Mouse (Mus musculus) T-helper 1 cell (primary cell): ENCODE results near the gene Prkag2.
"Not testable (repeated sequence)": the region's sequence is repeated elsewhere in the genome, so short reads cannot be mapped to it uniquely, and the experiment has no call there.

Experiments
- in situ Hi-C: fragments of 300-600 bp; cut with MboI, MseI; formaldehyde crosslinking; loops from one replicate; pipeline ENCODE4 v1.15.1; 2025; ENCODE audit warnings: high pct_unique_total_duplicates

Prkag2 gene

DNA sequence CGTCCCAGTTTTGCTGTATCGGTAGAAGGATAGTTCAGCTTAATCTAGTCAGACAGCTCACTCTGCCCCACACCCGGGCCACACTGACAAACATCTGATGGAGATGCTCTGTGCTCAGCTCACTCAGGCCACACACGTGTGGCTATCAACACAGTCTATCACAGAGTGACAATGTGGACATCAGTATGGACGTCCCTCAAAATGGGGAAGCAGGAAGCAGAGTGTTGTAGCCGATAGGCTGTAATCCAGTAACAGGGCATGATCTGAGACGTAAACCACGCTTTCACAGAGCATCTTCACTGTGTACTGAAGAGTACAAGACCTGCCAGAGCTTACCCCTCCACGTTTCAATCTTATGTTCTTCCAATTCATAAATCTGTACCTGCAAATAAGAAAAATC is 223.8 kb downstream of the Prkag2 start:
- in situ Hi-C loops = no loop called here

DNA sequence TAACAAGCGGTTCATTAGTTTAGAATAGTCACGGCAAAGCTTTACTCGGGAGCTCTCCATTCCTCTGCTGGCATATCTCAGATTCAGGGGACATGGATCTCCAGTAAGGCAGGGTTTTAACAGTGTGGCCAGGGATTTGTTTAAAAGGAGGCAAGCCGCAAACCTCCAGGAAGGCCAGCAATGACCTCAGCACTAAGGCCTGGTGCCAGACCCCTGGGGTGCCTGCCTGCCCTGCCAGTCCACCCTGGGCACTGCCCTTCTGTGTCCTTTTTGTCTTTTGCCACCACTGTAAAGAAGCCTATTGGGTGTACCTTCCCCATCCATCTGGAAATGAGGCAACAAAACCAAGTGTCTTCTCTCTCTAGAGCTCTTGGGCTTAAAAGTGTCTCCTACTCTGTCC is 226.3 kb downstream of the Prkag2 start:
- in situ Hi-C loops = no loop called here

DNA sequence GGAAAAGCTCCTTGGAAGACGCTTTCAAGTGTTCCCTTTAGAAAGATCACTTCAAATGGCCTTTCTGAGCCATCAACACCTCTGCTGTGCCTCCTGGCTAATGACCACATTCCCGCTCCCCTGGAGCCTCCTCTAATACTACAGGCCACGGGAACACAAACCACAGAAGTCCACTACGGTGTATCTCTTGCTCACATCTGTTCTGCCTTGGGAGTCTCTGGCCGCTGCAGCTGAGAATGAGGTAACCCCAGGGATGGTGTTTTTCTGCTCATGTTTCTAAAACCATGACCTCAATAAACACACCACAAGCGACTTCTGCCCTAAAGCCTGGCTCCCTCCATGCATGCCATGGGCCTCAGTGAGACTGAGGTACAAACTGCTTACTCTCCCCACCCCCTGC is 227.2 kb downstream of the Prkag2 start:
- in situ Hi-C loops = no loop called here

DNA sequence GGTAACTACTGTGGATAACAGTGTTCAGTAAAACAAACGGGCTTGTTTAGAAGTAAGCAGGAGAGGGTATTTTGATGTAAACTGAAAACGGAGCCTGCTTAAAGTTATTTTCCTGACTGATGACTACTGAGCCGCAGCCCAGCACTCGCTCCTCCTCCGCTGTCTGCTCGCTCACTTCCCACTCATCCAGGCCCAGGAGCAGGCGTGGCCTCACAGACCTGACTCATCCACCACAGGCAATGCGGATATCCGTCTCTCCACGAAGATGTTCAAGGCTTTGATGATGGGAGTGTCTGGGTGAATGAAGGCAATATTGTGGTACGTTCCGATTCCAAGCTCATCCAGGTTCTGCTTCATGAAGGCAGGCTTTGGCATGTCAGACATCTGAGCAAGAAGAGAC is 229.2 kb downstream of the Prkag2 start:
- in situ Hi-C loops = no loop called here

DNA sequence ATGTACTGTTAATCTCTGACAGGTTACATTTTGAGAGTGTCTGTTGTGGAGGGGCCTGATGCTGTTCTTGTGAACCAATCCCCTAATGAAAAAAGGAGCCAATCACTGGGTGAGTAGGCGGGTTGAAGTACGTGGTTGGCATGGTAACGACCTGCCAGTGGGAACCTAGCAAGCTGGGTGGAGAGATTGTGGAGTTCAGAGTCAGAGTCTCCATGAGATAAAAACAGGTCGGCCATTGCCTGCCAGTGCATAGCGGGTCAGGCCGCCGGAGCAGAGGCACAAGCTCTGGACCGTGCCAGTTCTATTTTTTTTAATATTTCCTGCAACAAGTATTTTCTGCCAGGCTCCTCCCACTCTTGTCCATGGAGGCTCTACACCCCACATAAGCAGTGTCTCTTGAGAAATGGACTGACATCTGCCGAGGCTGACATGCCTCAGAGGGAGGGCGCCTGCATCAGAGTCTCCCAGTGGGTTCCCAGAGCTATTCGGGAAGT is 230.6 kb downstream of the Prkag2 start:
- in situ Hi-C loops = no loop called here

DNA sequence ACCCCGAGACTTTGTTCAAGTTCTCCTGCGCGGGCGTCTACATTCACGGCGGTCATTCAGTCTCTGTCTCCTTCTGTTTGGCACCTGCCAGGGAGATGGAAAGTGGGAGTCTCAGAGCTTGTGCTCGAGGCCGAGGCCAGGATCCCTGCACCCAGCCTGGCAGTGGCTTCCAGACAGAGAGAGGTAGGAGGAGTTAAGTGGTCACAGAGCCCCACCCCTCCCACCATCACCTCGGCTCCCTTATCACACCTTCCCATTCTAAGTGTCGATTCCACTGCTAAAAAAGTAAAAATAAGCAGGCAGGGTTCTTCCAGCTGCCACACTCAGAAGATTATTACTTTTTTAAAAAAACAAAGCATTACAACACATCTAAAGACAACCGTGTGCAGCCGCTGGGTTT is 236.6 kb downstream of the Prkag2 start:
- in situ Hi-C loops = no loop called here

DNA sequence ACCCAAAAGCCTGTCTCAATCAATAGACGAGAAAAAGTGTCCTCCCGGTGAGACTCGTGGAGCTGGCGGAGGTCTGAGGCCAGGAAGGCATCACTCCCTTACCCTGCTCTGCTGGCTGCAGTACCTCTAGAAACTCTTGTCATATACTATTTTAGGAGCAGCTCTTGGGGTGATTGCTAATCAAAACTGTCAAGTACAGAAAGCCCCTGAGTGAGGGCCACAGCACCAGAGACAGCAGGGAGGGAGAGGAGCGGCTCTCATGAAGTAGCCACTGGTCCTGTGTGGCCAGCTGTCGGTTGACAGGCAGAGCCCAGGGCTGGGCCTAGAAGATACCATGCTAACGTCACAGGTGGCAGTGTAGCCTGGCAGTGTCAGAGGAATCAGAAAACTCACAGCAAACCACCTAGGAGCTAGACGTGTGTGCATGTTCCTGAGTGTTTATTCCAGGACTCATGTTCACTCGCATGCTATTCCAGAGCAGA is 239.0 kb downstream of the Prkag2 start:
- in situ Hi-C loops = no loop called here

DNA sequence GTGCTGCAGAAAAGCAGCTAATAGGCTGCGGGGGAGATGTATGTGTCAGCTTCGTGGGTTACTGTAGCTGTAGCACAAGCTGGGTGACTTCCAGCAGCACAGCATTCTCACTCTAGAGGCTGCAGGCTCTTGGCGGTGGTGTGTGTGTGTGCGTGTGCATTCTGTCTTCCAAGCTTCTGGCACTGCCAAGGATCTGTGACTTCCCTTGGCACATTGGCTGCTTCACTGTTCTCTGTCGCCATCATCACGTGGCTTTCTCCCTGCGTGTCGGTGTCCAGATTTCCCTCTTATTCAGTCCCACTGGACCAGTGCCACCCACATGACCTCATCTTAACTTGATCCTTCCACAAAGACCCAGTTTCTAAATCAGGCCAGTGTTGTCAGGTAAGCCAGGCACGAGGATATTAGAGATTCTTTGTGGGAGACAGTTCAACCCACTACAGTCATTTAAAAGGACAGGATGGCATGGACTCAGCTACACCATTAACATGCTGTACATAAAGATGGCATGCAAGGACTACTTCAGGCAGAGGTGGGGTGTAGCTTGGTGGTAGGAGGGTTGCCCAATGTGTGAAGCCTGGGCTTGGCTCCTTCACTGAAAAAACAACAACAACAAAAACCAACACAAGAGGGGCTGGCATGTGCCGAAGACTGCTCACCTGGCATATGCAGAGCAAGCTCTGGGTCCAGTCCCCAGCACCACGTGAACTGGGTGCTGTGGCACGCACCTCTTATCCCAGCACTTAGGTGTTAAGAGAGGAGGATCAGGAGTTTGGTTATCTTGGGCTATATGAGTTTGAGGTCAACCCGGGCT is 239.6 kb downstream of the Prkag2 start:
- in situ Hi-C loops = no loop called here

DNA sequence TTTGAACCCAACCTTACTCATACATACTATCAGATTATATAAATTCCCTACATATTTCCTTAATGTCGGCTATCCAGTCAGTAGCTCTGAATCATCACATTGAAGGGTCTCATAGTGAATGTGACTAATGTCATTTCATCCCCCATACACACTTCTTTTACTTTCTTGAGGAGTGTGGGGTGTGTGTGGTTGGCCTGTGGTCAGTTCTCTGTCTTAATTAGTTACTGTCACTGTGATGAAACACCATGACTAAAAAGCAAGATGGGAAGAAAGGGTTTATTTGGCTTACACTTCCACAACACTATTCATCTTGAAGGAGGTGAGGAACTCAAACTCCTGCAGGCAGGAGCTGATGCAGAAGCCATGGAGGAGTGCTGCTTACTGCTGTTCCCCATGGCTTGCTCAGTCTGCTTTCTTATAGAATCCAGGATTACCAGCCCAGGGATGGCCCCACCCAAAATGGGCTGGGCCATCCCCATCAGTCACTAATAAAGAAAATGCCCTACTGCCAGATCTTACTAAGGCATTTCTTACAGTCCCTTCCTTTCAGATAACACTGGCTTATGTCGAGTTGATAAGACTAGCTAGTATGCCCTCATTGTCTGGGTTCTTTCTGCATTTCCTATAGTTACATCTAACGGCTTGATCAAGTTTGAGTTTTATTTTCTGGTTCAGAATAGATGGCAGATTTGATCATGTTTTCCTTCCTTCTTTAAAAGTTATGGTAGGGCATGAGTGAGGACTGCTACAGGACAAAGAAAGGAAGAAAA is 240.5 kb downstream of the Prkag2 start:
- in situ Hi-C loops = no loop called here

DNA sequence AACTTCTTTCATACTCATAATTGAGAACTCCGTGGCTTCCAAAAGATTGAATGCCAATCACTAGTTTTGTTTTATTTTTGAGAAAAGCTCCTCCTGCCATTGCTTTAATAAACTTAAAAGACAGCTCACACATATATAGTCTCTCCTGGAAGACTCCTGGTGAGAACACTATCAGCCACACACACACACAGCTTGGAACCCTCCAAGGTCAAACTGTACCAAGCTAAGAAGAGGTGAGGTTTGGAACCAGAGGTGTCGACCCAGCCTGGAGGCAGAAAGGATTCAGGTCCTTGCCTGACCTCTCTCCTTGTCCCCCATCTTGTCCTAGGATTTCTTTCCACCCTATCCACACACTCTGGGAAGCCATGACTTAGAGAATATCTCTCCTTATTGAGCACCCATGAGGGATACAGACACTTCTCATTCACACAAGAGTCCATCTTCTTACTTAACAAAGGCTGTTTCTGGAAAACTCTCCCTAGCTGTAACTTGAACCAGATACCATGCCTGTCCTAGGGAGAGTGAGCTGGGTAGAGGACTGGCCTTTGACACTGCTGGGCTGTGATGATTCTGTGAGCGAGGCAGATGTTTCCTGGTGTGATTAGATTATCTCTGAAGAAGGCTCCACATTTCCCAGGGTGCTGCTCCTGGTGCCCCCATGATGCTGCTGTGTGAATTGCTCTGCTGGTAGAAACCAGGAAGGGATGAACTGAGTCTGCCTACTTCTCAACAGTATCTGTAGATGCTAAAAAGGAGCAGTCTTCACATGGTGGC is 245.4 kb downstream of the Prkag2 start:
- in situ Hi-C loops = no loop called here

DNA sequence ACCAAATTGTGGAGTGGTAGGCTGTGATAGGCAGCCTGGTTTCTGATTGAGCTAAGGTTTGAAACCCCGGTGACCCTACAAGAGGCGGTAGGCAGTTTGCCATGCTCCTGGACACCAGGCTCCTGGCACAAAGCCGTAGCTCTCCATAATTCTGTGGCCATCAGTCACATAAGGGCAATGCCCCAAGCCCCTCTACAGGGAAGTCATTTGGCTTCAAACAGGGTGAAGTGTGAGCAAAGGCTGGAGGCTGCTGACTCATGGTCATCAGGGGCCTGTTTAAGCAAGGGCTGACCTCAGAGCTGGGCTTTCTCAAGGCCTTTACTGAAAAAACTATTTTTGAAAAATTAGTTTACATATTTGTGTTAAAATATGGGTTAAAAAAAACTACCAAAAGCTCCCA is 246.2 kb downstream of the Prkag2 start:
- in situ Hi-C loops = no loop called here

DNA sequence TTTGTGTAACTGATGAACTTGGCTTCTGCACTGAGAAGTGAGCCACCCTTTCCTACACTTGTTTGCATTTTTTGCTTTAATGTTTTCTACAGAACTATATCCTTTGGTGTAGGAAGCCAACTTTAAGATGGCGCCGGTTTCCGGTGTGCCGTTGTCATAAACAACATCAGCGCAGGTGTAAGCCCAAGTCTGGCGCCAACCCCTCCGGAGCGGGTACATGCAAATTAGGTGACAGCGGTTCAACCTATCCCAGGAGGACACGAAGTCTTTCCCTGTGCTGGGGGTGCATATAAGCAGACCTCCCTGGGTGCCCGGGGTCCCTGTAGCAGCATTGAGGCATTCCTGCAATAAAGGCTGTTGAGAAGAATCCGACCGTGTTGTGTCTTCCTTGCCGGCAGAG is 252.2 kb downstream of the Prkag2 start:
- in situ Hi-C loops = not testable (repeated sequence)

DNA sequence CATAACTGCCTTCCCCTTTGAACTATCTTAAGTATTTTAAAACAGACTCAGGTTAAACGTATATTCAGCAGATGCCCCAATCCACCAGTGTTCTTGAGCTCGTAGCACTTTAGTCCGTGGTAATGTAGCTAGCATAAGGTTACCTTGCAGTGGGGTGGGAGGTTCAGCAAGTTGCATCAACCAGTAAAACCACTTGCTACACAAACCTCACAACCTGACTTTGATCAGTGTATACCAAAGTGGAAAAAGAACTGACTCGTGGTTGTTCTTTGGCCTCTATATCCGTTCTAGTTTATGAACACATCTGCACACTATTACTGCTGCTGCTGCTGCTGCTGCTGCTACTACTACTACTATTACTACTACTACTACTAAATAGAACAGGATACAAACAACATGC is 256.6 kb downstream of the Prkag2 start:
- in situ Hi-C loops = no loop called here

DNA sequence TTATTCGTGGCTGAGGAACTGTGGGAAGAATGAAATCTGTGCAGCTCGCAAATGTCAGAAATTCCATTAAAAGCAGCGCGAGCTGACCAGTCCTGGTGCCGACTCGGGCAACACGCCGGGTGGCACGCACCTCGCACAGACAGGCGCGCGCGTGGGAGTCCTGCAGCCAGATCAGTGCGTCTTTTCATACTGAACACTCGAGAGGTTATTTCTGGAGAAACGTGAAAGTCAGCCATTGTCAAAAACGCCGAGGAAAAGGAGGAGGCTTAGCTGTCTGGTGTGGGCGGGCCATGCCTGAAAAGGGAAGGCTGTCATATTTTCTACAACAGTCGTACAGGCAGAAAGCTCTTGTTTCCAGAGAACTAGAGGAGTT is 257.4 kb downstream of the Prkag2 start:
- in situ Hi-C loops = no loop called here

DNA sequence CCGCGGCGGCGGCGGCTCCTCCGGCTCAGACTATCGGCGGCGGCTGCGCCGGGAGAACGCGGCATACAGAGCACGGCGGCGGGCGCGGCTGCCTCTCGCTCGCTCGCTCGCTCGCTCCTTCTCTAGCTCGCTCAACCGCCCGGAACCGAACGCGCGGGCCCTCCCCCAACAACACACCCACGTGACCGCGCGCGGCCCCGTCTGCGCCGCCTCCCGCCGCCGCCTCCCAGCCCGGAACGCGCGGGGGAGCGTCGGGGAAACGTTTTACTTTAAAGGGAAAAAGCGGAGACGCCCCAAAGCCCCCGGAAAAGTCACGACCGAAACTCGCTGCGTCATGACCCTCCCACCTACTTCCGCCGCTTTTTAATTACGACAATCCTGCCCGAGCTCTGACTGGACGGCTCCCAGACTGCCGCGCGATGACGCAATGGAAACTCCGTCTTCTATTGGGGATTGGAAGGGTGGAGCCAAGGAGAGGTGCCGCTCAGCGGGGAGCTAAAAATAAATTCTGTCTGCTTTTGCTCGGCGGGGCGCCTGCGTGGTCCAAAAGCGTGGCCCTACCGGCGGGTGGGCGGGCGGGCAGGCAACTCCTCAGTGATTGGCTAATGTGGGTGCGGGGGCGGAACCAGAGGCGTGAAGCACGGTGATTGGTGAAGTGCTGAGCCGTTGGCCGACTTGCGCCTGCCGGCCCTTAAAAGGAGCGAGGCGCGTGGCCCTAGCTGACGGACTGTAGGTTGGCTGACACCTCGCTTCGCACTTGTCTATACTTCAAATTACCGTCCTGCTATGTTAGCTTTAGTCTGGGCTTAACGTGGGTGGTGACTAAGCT is 258.0 kb downstream of the Prkag2 start, which contains the start of gene Rheb:
Gene Rheb (minus strand): TSS at position 351 of the 829 bp plus-strand sequence.
- in situ Hi-C loops = no loop called here

DNA sequence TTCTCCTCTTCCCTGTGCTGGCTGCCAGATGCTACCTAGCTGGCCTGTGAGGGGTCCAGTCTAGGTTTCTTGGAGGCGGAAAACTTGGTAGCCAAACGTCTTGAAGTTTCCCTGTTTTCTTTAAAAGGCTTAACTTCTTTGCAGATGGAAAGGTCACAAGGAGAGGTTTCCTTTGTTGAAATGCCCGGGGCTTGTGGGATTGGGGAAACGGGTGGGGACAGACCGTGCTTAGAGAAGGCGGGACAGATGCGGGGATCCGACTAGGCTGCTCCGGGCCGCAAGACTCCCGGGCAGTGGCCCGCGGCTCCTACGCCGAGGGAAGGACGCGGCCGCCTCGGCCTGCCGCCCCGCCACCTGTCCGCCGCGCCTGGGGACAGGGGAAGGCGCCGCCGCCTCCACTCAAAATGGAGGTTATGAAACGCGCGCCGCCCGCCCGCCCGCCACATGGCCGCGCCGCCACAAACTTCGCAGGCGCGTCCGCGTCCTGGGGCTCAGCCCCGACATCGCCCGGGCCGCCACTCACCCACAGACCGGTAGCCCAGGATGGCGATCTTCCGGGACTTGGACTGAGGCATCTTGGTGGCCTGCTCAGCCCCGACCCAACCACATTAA is 258.7 kb downstream of the Prkag2 start:
- in situ Hi-C loops = no loop called here

DNA sequence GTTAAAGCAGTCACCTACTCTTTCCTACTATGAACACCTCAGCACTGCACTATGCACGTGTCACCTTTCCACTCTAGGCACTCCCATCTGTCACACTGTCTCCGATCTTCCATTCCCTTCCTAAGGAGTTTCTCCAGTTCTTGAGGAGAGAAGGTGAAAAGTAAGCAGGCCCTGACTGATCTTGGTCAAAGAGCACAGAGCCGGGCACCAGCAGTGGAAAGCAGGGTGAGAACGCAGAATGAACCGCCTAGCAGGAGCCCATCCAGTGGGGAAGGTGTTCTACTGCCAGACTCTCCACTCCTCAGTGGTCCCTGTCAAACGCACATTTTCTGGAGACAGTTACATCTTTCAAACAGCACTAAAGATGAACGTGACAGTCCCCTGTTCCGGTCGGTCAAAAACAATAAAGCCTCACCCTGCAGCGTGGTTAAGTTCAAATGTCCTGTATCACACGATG is 259.4 kb downstream of the Prkag2 start:
- in situ Hi-C loops = no loop called here

DNA sequence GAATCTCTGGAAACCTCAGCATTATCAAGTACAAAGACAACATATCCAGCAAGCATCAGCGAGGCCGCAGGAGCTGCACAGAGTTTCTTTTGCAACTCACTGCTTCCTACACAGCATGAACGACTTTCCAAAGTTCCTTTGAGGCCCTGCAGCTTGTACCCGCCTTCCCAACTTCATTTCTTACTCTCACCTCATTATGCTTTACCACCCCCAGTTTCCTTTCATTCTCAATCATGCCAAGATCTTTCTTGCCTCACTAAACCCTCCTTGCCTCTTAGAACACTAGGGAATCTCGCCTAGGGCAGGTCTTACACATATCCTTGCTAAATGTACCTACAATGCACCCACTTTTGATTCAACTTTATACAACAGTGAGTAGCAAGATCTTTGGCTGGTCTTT is 266.0 kb downstream of the Prkag2 start:
- in situ Hi-C loops = no loop called here

DNA sequence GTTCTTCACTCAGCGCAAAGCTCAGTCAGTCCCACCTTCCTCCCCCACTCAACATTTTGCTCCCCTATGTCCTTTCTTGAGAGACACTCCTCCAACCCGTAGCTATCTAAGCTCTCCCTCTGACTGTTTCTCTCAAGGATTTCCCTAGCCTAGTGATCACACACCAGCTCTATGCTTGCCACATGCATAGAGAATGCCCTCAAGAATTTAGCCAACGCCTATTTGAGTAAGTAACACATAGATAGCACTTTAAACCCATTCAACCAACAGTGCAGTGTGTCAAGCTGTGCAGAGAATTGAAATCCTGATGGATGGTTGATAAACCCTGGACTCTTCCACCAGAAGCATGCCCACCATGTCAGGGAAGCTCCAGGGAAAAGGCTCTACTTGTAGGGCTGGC is 268.5 kb downstream of the Prkag2 start:
- in situ Hi-C loops = no loop called here

DNA sequence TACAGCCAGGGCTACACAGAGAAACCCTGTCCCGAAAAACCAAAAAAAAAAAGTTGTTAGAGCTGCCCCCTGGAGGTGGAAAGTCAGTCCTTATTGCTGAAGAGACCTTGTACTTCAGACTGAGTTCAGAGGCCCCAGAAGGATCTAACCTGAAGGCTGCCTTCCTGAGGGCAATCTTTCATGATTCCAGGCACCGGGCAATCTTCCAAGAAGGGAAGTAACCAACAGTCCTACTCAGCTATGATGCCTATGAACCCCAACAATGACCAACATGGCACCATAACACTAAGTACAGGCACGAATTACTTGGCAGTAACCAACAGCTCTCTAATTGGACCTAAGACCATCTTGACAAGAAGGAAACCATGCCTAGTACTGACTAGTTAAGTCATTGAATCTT is 272.0 kb downstream of the Prkag2 start:
- in situ Hi-C loops = no loop called here

DNA sequence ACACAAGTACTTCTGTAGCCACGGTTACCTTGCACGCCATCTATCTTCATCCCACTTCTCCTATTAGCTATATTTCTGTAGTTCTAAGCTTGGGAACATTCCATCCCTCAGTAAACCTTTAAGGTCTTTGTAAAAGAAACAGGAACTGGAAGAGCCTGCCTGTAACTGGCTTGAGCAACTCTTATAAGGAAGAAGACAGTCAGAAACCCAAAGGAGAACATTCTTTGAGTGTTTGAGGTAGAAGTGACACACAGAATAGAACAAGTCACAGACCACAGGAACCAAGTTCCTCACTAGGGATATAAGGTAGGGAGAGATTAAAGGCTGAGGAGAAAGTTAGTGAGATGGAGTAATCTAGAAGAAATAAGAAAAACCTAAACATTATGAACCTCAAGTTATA is 273.3 kb downstream of the Prkag2 start:
- in situ Hi-C loops = no loop called here
